Mouse (Mus musculus): ENCODE data around the gene Teddm1b.

The Teddm1b gene

DNA sequence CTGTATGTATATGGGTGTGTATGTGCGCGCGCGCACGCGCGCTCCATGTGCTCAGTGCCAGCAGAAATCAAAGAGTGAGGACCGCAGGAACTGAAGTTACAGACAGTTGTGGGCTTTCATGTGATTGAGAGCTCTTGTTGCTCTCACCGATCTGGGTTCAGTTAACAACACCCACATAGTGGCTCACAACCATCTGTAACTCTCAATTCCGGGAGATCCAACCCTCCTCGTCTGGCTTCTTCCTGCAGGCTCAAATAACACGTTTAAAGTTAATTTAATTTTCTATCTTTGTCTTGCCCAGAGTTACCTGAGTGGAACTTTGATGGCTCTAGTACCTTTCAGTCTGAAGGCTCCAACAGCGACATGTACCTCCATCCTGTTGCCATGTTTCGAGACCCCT, 30.1 kb downstream of the Teddm1b start:
- no peak for DNase-seq

DNA sequence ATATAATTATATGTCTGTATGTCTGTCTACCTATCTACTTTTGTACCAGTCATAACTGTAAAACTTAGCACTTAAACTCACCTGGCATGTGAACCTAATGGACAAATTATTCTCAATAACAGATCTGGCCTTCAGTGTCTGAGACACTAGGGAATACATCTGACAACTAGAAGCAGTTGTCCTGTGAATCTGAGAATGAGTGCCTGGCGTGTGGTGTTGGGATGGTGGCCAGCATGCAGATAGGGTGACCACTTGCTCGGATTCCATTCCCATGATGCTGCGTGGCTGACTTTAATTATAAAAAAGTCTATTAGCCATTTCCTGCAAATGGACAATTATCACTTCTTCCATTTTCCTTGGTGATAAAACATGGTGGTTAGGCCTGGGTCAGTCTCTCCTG, 31.7 kb downstream of the Teddm1b start:
- no peak for DNase-seq

DNA sequence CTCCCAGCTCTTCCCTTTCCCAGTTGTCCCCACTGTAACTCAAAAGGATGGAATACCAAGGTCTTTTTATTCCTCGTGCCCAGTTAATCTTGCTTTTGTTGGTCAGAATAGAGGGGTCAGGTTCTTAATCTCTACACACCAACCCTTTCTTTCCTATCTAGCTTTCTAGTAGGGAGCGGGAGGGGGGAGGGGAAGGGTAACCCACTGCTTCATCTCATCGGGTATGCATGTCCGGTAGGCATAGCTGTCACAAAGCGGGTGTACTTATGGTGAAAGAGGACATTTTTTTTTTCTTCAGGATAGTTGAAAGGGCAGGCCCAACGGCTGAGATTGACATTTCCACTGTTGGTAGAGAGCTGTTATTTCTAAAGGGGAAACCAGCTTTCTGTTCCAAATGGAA, 34.1 kb downstream of the Teddm1b start:
- no peak for DNase-seq

DNA sequence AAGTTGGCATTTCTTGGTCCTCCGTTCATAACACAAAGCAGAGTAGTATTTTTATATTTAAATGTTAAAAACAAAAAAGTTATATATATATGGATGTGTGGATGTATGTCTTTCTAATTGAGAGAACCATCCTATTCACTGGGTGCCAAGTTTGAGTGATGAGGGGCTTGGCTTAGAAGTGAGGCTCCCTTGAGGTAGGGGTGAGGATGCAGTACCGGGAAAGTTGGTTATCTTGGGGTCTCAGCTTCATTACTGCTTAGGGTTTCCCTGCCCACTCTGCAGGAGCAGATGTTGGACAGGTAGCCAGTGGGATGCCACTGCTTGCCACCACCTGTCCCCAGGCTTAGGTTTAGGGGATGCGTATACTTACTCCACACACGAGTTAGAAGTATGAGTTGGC, 34.6 kb downstream of the Teddm1b start:
- DNase-seq = no peak

DNA sequence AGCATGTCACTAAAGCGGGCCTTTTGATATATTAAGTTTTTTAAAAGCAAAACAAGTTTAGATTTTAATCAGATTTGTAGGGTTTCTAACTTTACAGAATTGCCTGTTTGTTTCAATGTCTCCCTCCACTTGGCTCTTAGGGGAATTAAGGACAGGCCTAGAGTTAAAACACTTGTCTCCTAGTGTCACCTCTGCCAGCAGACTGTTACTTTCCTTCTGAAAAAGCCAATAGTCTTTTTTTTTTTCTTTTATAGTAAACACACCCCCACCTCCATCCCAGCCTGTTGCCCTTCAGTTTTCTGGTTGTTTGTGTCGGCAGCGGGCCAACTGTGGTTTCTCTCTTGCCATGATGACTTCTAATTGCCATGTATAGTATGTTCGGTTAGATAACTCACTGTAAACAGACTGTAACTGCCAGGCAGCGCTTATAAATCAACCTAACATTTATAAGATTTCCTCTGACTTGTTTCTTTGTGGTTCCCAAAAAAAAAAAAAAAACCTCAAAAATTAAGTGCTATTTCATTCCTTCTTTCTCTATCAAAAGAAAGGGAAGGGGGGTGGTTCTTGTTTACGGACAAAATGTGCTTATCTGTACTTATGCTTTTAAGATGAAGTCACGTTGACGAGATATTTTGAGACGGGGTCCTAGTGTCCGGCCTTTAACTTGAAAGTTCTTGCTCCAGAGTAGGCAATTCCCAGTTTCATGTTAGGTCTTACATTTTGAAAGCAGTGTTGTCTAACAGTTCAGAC, 35.2 kb downstream of the Teddm1b start:
- no peak for DNase-seq

DNA sequence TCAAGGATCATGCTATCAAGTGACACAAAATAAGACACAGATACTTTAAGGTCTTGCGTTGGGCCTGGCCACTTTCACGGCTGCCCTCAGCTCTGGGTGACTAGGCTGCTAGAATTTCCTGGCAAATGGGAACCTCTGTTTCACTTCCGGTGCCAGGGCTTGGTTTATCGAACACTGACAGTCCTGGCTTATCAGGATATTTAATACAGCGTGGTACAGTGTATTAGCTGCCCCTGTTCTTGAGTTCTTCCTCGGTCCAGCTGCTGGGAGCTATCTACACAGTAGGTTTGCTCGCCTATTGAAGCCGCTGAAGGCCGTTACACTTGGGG, 35.8 kb downstream of the Teddm1b start:
- DNase-seq = no peak

DNA sequence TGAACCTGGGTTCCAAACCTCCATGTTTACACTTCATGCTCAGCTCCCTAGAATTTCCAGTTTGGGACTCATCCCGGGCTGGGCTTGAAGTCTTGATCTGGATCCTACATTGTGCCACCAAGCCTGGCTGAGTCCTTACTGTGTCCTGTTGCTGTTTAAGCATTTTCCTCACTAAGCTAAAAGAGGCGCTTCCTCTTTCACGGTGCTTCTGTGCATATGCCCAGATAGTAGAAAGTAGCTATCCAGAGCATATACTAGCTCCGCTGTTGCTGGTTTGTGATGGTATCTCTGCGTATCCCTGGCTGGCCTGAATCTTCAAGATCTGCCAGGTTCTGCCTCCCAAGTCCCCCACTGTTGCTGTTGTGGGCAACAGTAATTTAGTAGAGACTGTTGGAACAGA, 36.3 kb downstream of the Teddm1b start:
- DNase-seq = no peak

DNA sequence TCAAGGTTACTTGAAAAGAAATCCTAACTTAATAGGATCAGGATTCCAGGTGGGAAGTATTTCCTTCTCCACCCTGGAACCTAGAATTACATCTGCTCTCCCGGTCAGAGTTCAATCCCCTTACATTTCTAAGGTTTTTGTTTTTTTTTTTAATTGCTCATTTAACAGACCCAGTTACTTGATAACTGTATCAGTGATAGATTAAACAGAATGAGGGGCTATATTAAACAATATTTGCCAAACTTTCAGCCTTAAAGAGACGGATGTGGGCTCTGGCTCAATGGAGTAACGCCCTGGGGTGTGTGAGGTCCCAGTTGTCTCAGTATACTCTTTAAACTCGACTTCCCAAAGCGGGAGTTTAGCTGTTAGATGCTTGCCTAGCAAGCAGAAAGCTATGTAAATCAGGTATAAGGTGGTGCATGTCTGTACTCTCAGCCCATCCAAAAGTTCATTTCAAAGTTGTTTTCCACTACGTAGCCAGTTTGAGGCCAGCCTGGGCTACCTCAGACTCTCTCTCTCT, 37.2 kb downstream of the Teddm1b start:
- no peak for DNase-seq

DNA sequence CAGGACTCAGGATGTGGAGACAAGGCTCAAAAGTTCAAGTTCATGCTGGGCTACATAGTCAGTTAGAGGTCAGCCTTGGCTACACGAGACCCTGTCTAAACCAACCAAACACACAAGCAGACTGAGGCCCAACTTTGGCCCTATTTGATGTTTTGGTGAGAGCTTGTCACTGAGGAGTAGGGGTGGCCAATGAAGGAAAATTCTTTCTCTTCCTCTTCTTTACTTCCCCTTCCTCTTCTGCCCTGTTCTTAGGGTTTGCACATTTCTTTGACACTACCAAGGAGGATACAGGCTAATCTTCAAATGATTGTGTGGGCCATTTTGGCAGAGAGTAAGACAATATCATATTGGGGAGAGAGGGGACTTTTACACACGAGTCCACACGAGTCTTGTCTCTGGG, 39.7 kb downstream of the Teddm1b start:
- DNase-seq = no peak

DNA sequence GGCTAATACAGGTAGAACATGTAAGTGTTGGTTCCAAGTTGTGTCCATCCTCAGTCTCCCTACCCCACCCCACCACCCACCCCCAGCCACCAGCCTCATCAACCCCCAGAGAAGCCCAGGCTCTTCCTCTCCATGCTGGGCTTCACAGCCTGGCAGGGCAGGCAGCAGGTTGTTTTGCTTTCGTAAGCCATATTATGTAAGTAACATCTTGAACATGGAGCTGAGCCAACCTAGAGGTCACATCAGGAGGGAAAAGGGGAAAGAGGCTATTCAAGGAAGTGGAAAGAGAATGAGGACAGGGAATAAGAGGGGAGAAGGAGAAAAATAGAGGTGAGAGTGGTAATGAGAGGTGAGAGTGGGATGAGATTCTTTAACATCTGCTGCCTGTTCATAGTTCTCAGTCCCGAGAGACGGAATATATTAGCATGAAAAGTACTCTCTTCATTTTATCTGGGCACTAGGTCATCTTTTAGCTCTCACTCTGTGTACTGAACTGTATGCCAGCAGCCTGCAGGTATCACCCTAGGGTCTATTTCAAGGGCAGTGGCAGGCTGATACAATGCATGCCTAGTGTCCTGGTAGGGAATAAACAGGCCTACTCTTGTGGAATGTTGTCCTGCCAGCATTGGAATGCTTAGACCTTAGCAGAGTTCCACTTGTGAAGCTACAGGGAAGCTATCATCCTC, 44.5 kb downstream of the Teddm1b start:
- no peak for DNase-seq

DNA sequence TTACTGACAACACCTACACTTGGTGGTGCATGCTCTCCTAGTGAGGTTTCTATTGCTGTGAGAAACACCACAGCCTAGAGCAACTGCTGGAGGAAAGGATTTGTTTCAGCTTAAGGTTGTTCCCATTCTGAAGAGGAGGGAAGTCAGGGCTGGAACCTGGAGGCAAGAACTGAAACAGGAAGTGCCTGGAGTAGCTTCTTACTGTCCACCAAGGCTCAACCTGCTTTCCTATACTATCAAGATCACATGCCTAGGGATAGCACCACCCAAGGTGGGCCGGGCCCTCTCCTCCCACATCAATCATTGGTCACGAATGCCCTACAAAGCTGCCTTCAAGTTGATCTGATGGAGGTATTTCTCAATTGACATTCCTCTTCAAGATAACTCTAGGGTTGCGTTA, 47.5 kb downstream of the Teddm1b start:
- DNase-seq = no peak

DNA sequence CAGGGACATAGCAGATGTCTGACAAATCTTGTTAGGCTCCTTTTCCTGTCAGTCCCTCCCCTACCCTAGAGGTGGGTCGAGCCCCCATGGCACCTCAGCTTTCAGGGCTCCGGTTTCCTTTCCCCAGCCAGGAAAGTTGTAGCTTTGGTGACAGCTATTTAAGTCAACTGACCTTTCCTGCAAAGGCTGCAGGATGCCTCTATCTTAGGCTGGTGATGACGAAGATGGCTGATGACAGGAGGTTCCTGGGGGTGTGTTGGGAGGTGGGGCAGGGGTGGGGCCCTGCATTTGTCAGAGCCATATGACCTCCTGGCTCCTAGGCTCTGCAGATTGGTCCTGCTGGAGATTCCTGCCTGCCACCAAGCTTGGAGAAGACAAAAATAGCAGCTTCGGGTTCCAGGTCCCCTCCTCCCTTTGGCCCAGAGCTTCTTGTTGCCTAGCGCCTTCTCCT, 48.5 kb downstream of the Teddm1b start:
- DNase-seq = peak; percentile 36

DNA sequence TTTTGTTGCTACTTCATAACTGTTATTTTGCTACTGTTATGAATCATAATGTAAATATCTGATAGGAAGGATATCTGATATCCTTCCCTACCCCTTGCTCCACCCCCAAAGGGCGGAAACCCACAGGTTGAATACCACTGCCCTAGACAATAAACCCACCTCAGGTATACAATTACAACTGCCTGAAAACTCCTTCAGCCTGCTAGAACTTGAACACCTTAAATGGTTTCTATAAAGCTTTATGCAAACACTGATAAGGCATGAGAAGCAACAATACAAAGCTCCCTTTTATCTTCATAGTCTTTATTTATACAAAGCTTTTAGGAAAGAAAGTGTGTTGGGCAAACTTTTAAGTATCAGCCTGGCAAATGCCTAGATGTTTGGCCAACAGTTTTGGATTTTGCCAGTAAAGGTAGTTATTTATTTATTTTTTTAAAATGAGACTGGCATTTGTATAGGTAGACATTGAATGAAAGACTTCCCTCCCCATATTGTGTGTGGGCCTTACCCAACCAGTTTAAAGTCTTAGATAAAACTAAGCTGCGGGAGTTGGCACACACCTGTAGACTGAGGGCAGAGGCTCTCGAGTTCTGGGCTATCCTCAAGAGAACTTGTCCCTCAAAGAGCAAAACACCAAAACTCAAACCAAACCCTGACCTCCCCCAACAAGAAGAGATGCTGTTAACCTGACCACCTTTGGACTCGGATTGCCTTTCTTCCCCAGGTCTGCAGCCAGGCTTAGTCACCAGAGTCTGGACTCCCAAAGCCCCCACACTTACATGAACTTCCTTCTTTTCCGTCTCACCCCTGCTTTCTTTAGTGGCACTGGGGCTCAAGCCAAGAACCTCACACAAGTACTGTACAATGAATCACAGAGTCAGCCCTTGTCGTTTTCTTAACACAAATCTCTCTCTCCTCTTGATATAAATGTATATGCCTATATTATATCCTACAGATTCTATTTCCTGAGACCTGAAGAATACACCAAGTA, 50.5 kb downstream of the Teddm1b start:
- no peak for DNase-seq
